Mouse (Mus musculus) lung, postnatal 0 days (tissue): ENCODE results near the gene Plpp1.

Experiments
- CTCF ChIP-seq: IDR thresholded peaks from 2 replicates; pipeline ENCODE4 v1.5.1; 2016; ENCODE audit warnings: antibody characterized with exemption, mild to moderate bottlenecking
- EP300 ChIP-seq: IDR thresholded peaks from 2 replicates; pipeline ENCODE4 v1.6.1; 2016; ENCODE audit warnings: antibody characterized with exemption, mild to moderate bottlenecking, control low read depth

DNA sequence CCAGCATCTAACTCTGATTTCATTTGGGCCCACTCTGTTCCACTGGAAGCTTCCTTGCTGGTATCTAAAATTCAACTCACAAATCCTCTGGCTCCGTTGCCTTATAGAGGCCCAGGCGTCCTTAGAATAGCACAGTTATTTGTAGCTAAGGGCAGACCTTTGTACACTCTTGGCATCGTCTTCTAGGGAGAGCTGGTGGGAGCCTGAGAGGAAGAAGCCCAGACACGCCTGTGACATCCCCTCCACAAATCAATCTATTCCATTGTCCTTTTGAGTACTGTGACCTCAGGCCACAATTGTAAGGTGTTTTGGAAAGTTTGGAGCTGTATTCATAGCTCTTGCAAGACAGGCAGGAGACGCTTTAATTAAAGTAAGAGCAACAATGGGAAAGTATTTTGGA lies 36.0 kb upstream of the Plpp1 start:
- TF ChIP-seq CTCF = no peak
- TF ChIP-seq EP300 = peak; percentile 90
